Mouse (Mus musculus) fat pad, adult 2 months (tissue): Measurements from ENCODE around the gene Rnf20.
"Not testable (repeated sequence)": the region's sequence is repeated elsewhere in the genome, so short reads cannot be mapped to it uniquely, and the experiment has no call there.

Experiments
- DNase-seq: peaks from one replicate; pipeline ENCODE4 v3.0.0-alpha.2; 2011; ENCODE audit warnings: low read depth, low spot score; ENCODE audit errors: extremely low read depth

Rnf20 gene

GRCm38 (mm10) chr4:49631319-49632138 is at the start of gene Rnf20:
Gene Rnf20 (plus strand): TSS chr4:49632006.
- peak; percentile 66 for DNase-seq

- DNase-seq: no peak
Measured at GRCm38 (mm10) chr4:49583965-49584831, 47.6 kb upstream of the Rnf20 start.

DNA sequence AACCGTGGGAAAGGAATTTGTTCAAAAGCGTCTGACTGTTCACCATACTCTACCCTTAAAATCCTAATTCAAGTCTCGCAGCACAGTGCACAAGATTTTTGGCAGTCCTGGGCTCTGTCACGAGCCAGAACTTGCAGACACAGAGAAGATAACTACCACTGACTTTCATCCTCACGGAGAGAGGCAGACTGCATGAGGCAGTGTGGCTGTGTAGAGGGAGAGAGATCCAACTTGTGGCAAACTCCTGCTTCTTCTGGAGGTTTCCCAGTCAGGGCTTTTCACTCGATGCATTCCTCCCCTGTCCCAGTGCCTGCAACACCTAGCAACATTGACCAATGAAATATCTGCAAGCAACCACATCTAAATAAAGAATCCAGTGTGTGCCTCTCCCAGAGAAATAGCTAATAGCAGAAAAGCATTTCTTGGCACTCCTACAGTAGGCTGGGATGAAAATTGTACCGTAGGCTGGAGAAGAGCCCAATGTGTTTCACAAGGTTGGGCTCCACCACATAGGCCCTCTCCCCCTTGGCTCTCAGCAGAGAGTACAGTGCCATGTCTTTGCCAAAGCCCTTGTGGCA is 46.2 kb upstream of the Rnf20 start:
- DNase-seq: no peak

DNA sequence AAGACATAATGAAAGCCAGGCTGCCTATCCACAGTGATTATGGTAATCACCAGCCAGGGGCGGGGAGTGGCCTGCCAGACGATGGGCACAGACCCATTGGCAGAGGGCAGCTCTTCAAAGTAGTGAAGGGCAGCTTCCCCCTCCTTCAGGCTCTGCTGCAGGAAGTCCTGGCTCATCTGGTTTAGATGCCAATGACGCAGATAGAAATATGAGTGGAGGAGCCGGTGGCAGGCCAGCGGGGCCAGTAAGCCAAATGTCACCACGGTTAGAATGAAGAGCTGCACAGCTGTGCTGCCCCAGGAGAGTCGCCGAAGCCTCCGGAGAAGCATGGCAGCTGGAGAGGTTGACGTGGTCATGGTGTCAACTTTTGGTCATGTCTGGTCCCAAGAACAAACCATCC is 45.0 kb upstream of the Rnf20 start:
- DNase-seq: no peak

GRCm38 (mm10) chr4:49590152-49590551 is 41.7 kb upstream of the Rnf20 start:
- no peak for DNase-seq

DNA sequence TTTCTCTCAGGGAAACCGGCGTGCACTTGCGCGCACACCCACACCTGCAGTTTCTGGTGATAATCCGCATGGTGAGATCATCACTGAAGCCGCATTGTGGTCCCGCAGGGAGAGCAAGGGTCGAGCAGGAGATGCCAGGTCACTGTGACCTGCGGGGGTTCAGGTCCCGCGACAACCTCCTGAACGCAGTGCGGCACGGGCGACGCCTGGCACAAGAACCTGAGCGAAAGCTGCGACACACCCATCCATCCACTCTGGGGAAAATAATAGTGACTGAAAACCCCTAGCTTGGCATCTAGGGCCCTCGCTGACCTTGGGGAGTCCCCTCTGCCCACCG is 35.0 kb upstream of the Rnf20 start:
- no peak for DNase-seq

GRCm38 (mm10) chr4:49597183-49598100 is 34.4 kb upstream of the Rnf20 start, which contains the start of gene Tmem246:
Gene Tmem246 (minus strand): TSS chr4:49597876.
- no peak for DNase-seq

- DNase-seq: no peak
Measured at GRCm38 (mm10) chr4:49603161-49603560, 28.6 kb upstream of the Rnf20 start.

DNA sequence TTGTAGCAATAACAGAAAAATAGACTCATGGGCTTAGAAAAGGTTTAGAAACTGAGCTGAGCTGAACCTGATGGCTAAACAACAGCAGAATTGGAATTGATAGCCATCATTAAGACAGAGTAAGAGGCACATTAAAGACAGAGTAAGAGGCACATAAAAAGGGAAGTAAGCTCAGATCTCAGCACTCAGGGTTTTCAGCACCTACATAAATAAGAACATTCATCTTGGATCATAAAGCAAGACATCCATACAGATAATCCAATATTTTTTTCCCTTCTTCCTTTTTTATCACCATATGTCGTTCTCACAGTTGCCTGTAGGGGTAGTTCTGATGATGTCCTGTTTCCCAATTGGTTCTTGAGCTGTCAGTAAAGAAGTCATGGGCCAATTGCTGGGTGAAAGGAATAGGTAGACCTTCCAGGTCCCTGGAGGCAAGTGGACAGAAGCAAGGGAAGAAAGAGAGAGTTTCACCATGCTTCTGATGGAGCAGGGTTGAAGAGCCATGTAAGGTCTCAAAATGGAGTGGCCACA is 27.7 kb upstream of the Rnf20 start:
- DNase-seq: no peak

GRCm38 (mm10) chr4:49604616-49605015 is 27.2 kb upstream of the Rnf20 start:
- no peak for DNase-seq

DNA sequence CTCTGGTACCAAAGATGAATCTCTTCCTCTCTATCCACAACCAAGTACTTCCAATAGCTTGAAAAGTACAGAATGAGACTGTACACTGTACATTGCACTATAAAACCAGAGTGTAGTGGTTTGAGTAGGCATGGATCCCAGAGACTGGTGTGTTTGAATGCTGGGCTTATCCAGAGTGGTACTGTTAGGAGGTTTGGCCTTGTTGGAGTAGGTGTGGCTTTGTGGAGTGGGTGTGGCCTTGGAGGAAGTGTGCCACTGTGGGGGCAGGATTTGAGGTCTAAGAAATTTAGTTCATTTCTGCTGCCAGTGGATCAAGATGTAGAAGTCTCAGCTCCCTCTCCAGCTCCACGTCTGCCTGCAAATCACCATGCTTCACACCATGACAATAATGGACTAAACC is 26.3 kb upstream of the Rnf20 start:
- DNase-seq: no peak

- no peak for DNase-seq
Measured at GRCm38 (mm10) chr4:49616924-49617323, 14.9 kb upstream of the Rnf20 start.

- not testable (repeated sequence) for DNase-seq
Measured at GRCm38 (mm10) chr4:49619861-49620260, 11.9 kb upstream of the Rnf20 start.

DNA sequence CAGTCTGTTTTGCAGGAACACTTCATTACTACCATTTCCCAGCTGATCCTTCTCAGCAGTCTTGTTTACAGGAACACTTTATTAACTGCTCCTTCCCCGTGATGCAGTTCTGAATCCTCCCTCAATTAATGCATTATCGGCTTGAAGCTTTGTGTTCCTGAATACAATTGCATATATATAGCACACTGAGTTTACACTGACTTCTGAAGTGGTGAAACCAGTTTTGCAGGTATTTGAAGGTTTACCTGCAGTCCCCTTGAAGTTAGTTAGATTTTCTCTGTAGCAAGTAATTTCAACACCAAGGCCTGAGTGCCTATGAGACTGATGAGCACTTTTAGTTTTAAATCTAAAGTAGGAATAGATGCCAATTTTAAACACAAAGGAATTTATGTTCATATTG is 9.5 kb upstream of the Rnf20 start:
- DNase-seq: no peak

- no peak for DNase-seq
Measured at GRCm38 (mm10) chr4:49623916-49624315, 7.9 kb upstream of the Rnf20 start.

DNA sequence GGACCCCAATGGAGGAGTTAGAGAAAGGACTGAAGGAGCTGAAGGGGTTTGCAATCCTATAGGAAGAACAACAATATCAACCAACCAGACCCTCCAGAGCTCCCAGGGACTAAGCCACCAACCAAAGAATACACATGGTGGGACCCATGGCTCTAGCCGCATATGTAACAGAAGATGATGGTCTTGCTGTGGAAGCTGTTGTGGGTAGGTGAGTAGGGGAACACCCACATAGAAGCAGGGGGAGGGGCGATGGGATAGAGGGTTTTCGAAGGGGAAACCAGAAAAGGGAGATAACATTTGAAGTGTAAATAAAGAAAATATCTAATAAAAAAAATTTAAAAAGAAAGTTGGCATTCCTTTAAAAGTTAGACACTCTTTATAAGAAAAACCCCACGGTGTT is 6.8 kb upstream of the Rnf20 start:
- not testable (repeated sequence) for DNase-seq

- no peak for DNase-seq
Measured at GRCm38 (mm10) chr4:49626973-49627372, 4.8 kb upstream of the Rnf20 start.

DNA sequence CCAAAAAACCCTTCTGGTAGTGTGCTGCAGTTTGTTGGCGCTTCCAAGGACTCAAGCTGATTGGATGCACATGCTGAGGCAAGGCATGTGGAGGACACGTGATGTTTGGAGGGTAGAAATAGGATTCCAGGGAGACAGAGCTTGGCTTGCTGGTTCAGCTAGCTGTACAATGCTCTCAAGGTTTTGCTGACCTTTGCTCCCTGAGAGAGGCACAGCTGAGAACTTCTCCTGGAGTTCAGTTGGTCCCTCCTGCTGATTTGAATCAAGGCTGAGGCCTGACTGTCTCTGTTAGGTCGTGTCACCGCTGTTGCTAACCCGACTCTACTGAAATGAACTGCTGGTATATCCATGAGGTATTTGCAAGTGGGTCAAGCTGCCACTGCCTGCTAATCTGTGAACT is 2.9 kb upstream of the Rnf20 start:
- DNase-seq: no peak

GRCm38 (mm10) chr4:49632139-49632481 is 304 bp downstream of the Rnf20 start:
- DNase-seq: no peak

GRCm38 (mm10) chr4:49637821-49638220 is 6.0 kb downstream of the Rnf20 start:
- no peak for DNase-seq

GRCm38 (mm10) chr4:49639913-49640312 is 8.1 kb downstream of the Rnf20 start:
- DNase-seq: no peak
